Mouse (Mus musculus) small intestine, adult 2 months (tissue): Measurements from ENCODE around the gene Foxk2. TPM values are rescaled to one million over a fixed set of nuclear protein-coding genes. Genes with fewer than 3 reads are reported as not detected.

ENCODE experiments used
- H3K27ac ChIP-seq: fragments of 200-500 bp; 2 replicates; pipeline ENCODE4 v1.5.1; 2012; ENCODE audit warnings: low read depth, low read length, control low read depth, inconsistent platforms; ENCODE audit not compliant: insufficient read depth
- H3K27me3 ChIP-seq: fragments of 200-500 bp; 2 replicates; pipeline ENCODE4 v1.6.1; 2012; ENCODE audit warnings: mild to moderate bottlenecking, moderate library complexity, low read length, inconsistent platforms; ENCODE audit not compliant: control insufficient read depth, insufficient read depth
- H3K36me3 ChIP-seq: fragments of 200-500 bp; 2 replicates; pipeline ENCODE4 v1.6.1; 2012; ENCODE audit warnings: mild to moderate bottlenecking, low read length, control low read depth, inconsistent platforms; ENCODE audit not compliant: control insufficient read depth, insufficient read depth
- H3K4me1 ChIP-seq: fragments of 200-500 bp; 2 replicates; pipeline ENCODE4 v1.6.1; 2012; ENCODE audit warnings: low read length, inconsistent platforms, mixed read lengths; ENCODE audit not compliant: control insufficient read depth, insufficient read depth, insufficient read length
- H3K4me3 ChIP-seq: fragments of 200-500 bp; 2 replicates; pipeline ENCODE4 v1.5.1; 2012; ENCODE audit warnings: low read depth, mild to moderate bottlenecking, control low read depth, inconsistent platforms, low read length, moderate library complexity
- CTCF ChIP-seq: fragments of 200-500 bp; IDR thresholded peaks from 2 replicates; pipeline ENCODE4 v1.5.1; 2012; ENCODE audit warnings: low read depth, mild to moderate bottlenecking, control low read depth, inconsistent platforms, low read length, moderate library complexity, mixed read lengths; ENCODE audit not compliant: insufficient replicate concordance, insufficient read length; ENCODE audit errors: extremely low read depth
- POLR2A ChIP-seq: fragments of 200-500 bp; IDR thresholded peaks from 2 replicates; pipeline ENCODE4 v1.6.1; 2012; ENCODE audit warnings: low read depth, mild to moderate bottlenecking, control low read depth, inconsistent platforms, low read length, moderate library complexity
- WGBS: fragments of 180-500 bp; shearing (Covaris S2); methylation state at CpG from one replicate; pipeline ENCODE4 v1.1.7; 2018; 5-methylcytosine and 5-hydroxymethylcytosine counted together
- polyA plus RNA-seq: library from polyadenylated mRNA; depleted of rRNA; stranded (reverse); fragments of >200 nt; gene quantifications from 2 replicates; pipeline ENCODE4 v1.2.3, GENCODE M21; 2012; rRNA removed

Foxk2 gene
- polyA plus RNA-seq: 22.4 and 23.6 TPM in 2 replicates

DNA sequence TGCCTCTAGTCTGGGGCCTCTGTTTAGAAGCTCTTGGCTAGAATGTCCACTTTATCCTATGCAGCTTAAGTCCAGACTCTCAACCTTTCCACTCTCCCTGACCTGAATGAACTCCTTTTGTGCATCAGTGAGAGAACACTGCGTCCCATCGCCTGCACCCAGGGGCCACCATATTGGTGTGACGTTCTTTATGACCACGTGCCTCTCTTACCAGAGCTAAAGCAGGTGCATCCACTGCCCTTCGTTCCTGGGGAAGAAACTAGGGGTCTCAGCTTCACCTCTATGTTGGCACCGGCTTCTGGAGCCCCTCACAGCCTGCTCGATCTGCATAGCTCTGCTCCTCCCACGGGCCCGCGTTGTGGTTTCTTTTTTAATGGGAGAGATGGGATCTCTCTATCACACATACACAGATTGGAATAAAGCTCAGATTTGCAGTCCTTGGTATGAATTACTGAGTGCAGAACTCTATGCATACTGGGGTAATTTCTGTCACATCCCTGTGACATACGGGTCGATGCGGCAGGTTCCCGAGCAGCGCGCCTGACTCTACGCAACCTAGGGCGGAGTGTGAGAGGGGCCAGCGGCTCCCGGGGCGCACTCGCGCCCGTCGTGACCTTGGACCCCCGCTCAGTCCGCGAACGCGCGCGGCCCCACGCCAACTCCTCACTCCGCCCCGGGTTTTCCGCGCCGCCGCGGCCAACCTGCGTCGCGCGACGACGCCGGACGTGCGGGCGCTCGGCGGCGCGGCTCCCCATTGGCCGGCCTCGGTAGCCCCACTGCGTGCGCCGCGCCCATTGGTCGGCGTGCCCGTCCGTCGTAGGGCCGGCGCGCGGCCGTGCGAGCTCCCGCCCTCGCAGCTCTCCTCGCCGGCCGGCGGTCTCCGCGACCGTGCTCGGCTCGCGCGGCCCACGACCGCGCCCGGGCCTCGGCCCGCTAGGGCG is at the start of gene Foxk2:
TSS of gene Foxk2 (plus strand) at position 831 of the 941 bp plus-strand sequence.
- TF ChIP-seq POLR2A: no peak; the same call in 1 of the 2 replicates
- no peak for TF ChIP-seq CTCF
- 1% methylated on average over 91 of the region's 91 CpGs for WGBS
- Histone ChIP-seq H3K27me3 (no peaks in the 10 kb centered on the region), H3K4me1 (no peaks in the 10 kb centered on the region; the same call in 1 of the 2 replicates), H3K27ac (peak within 1 kb of the TSS; percentile 56), H3K36me3 (peaks cover 7% of the 10 kb centered on the region), H3K4me3 (peak within 1 kb of the TSS; percentile 96)

GRCm38 (mm10) chr11:121216831-121217230 is 43.0 kb upstream of the Foxk2 start:
- no peak for TF ChIP-seq POLR2A
- TF ChIP-seq CTCF: no peak
- Histone ChIP-seq H3K27ac (no peak overlapping the region), H3K4me1 (no peaks in the 10 kb centered on the region), H3K27me3 (no peaks in the 10 kb centered on the region), H3K4me3 (no peak overlapping the region), H3K36me3 (peaks cover 32% of the 10 kb centered on the region)
- 95% methylated on average over 3 of the region's 3 CpGs for WGBS

- TF ChIP-seq POLR2A: no peak
- TF ChIP-seq CTCF: no peak
- 90% methylated on average over 11 of the region's 11 CpGs for WGBS
These were observed 40.0 kb upstream of the Foxk2 start for GRCm38 (mm10) chr11:121219776-121220175.

GRCm38 (mm10) chr11:121220771-121221170 is 39.0 kb upstream of the Foxk2 start:
- Histone ChIP-seq H3K4me1 (no peaks in the 10 kb centered on the region), H3K4me3 (no peak overlapping the region), H3K27ac (no peak overlapping the region), H3K27me3 (no peaks in the 10 kb centered on the region), H3K36me3 (peaks cover 54% of the 10 kb centered on the region)
- TF ChIP-seq CTCF (no peak), POLR2A (no peak)
- 91% methylated on average over 5 of the region's 5 CpGs for WGBS

More at GRCm38 (mm10) chr11:121219776-121220175, 40.0 kb upstream of the Foxk2 start:
- Histone ChIP-seq H3K27me3 (no peaks in the 10 kb centered on the region), H3K36me3 (peaks cover 48% of the 10 kb centered on the region), H3K4me1 (no peaks in the 10 kb centered on the region), H3K27ac (no peak overlapping the region), H3K4me3 (no peak overlapping the region)

DNA sequence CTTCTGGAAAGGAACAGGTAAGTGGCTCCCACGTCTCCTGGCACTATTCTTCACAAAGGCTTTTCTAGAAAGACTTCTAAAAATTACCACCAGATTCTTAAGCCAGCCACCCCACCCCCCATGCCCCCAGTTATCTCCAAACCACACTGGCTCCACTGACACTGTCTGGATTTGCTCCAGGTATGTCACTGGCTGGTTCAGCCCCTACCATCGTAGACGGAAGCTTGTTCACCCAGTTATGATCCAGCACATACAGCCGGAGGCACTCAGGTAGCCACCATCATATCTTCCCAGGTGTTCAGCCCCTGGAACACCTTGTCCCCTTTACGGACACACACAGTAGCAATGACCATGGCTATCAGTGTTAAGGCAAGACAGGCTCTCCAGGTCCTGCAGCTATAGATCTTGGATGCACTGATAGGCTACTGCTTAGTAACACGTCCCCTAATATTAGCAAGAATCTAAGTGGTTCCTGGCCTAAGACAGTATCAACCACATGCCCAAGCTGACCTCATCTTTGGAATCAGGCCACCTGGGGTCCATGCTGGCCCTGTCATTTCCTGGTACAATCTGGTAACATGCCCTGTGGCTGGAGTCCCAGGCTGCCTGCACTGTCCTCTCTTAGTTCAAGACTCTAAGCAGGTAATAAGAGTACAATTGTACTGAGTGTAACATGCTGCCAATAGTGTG is 38.3 kb upstream of the Foxk2 start:
- no peaks in the 10 kb centered on the region for H3K4me1 ChIP-seq
- no peak for TF ChIP-seq POLR2A
- no peak for TF ChIP-seq CTCF
- H3K27me3 ChIP-seq: no peaks in the 10 kb centered on the region
- 86% methylated on average over 6 of the region's 6 CpGs for WGBS
- H3K4me3 ChIP-seq: no peak overlapping the region
- H3K27ac ChIP-seq: no peak overlapping the region
- peaks cover 60% of the 10 kb centered on the region for H3K36me3 ChIP-seq

GRCm38 (mm10) chr11:121228129-121229017 is 31.4 kb upstream of the Foxk2 start:
- H3K36me3 ChIP-seq: peaks cover 34% of the 10 kb centered on the region
- H3K27ac ChIP-seq: peak overlapping the region; percentile 92
- TF ChIP-seq CTCF (no peak), POLR2A (no peak)
- H3K27me3 ChIP-seq: no peaks in the 10 kb centered on the region
- 10% methylated on average over 21 of the region's 21 CpGs for WGBS
- peak overlapping the region; percentile 95 for H3K4me3 ChIP-seq
- H3K4me1 ChIP-seq: peaks cover 10% of the 10 kb centered on the region; the same call in 1 of the 2 replicates

- Histone ChIP-seq H3K4me3 (peak within 1 kb of the TSS; percentile 95), H3K27ac (peak within 1 kb of the TSS; percentile 92), H3K27me3 (no peaks in the 10 kb centered on the region), H3K36me3 (peaks cover 27% of the 10 kb centered on the region), H3K4me1 (peaks cover 10% of the 10 kb centered on the region; the same call in 1 of the 2 replicates)
- WGBS: under 1% methylated on average over 23 of the region's 23 CpGs
- TF ChIP-seq CTCF (peak; percentile 35; the same call in 1 of the 2 replicates), POLR2A (peak; percentile 22; the same call in 1 of the 2 replicates)
These were observed 30.8 kb upstream of the Foxk2 start, which contains the start of gene Cybc1 for GRCm38 (mm10) chr11:121229018-121229439. Cybc1 (minus strand) TSS chr11:121229322.
